Mouse (Mus musculus) intestine, postnatal 0 days (tissue): ENCODE data around the gene Ebi3. TPM values are rescaled to one million over a fixed set of nuclear protein-coding genes. Genes with fewer than 3 reads are reported as not detected.

Experiments used
- ATAC-seq: fragments of 200-750 bp; cut with Nextera tagmentation; 2 replicates; pipeline ENCODE4 v1.8.0; 2017; ENCODE audit warnings: mild to moderate bottlenecking, moderate TSS enrichment, moderate library complexity
- H3K27ac ChIP-seq: fragments of 300-500 bp; sonication (generic); 2 replicates; pipeline ENCODE4 v1.5.1; 2014; ENCODE audit warnings: mild to moderate bottlenecking, low read depth, low read length, moderate library complexity
- H3K27me3 ChIP-seq: fragments of 300-500 bp; sonication (generic); replicated peaks from 2 replicates; pipeline ENCODE4 v1.6.1; 2014; ENCODE audit warnings: low read length, mixed read lengths; ENCODE audit not compliant: control insufficient read depth, insufficient read depth
- H3K36me3 ChIP-seq: fragments of 300-500 bp; sonication (generic); 2 replicates; pipeline ENCODE4 v1.6.1; 2014; ENCODE audit warnings: mild to moderate bottlenecking, moderate library complexity; ENCODE audit not compliant: control insufficient read depth, insufficient read depth
- H3K4me1 ChIP-seq: fragments of 300-500 bp; sonication (generic); replicated peaks from 2 replicates; pipeline ENCODE4 v1.6.1; 2014; ENCODE audit warnings: antibody characterized with exemption, low read length, mixed read lengths; ENCODE audit not compliant: control insufficient read depth, insufficient read depth
- H3K4me2 ChIP-seq: fragments of 300-500 bp; sonication (generic); replicated peaks from 2 replicates; pipeline ENCODE4 v1.6.1; 2014; ENCODE audit warnings: low read depth, mild to moderate bottlenecking, moderate library complexity
- H3K4me3 ChIP-seq: fragments of 300-500 bp; sonication (generic); 2 replicates; pipeline ENCODE4 v1.5.1; 2014; ENCODE audit warnings: low read depth, low read length
- H3K9ac ChIP-seq: fragments of 300-500 bp; sonication (generic); 2 replicates; pipeline ENCODE4 v1.6.1; 2014; ENCODE audit warnings: mild to moderate bottlenecking, low read depth, low read length
- H3K9me3 ChIP-seq: fragments of 300-500 bp; sonication (generic); 2 replicates; pipeline ENCODE4 v1.6.1; 2016; ENCODE audit warnings: mixed run types; ENCODE audit not compliant: control insufficient read depth
- CTCF ChIP-seq: sonication (generic); IDR thresholded peaks from 2 replicates; pipeline ENCODE4 v1.5.1; 2016; ENCODE audit warnings: low read depth, mild to moderate bottlenecking, control low read depth, antibody characterized with exemption, moderate library complexity
- WGBS: fragments of 180-500 bp; shearing (Covaris S2); extraction: QIAGEN DNeasy Blood & Tissue Kit; methylation state at CpG from one replicate; pipeline ENCODE4 v1.1.7; 2014; 5-methylcytosine and 5-hydroxymethylcytosine counted together
- polyA plus RNA-seq: library from polyadenylated mRNA; unstranded; fragments of >200 nt; fragmentation: Nextera tagmentation; extraction: Ambion mirVana; gene quantifications from 2 replicates; pipeline ENCODE4 v1.2.1, GENCODE M21; 2015

The Ebi3 gene
- polyA plus RNA-seq, 1 experiment from 2014 or later = 1.5 TPM

- no peak overlapping the region for H3K27ac ChIP-seq
- H3K36me3 ChIP-seq = no peaks in the 10 kb centered on the region
- no peaks in the 10 kb centered on the region for H3K9me3 ChIP-seq
- no peak overlapping the region for H3K9ac ChIP-seq
- TF ChIP-seq CTCF = no peak
- WGBS = 39% methylated on average over 3 of the region's 3 CpGs
- no peaks in the 10 kb centered on the region for H3K27me3 ChIP-seq
- H3K4me2 ChIP-seq = no peak overlapping the region
- no peak overlapping the region for H3K4me3 ChIP-seq
- no peak for ATAC-seq
- no peaks in the 10 kb centered on the region for H3K4me1 ChIP-seq
These were observed 24.9 kb downstream of the Ebi3 start for GRCm38 (mm10) chr17:55977301-55977700.

GRCm38 (mm10) chr17:55986030-55986961 is 33.9 kb downstream of the Ebi3 start, which contains the start of gene Fsd1:
Gene Fsd1 (plus strand): TSS chr17:55986509.
- no peaks in the 10 kb centered on the region for H3K36me3 ChIP-seq
- ATAC-seq = no peak
- H3K27me3 ChIP-seq = peaks cover 8% of the 10 kb centered on the region
- peak within 1 kb of the TSS; percentile 49 for H3K4me2 ChIP-seq
- no peak for TF ChIP-seq CTCF
- no peak within 1 kb of the TSS for H3K9ac ChIP-seq
- no peak within 1 kb of the TSS for H3K27ac ChIP-seq
- WGBS = 8% methylated on average over 32 of the region's 35 CpGs
- H3K4me1 ChIP-seq = peaks cover 3% of the 10 kb centered on the region; the same call in 1 of the 2 replicates
- H3K9me3 ChIP-seq = no peaks in the 10 kb centered on the region
- peak within 1 kb of the TSS; percentile 21; the same call in 1 of the 2 replicates for H3K4me3 ChIP-seq

- 48% methylated on average over 8 of the region's 8 CpGs for WGBS
- ATAC-seq = peak; percentile 75
These were observed 37.9 kb downstream of the Ebi3 start for GRCm38 (mm10) chr17:55990278-55990898.

GRCm38 (mm10) chr17:55996007-55996406 is 43.6 kb downstream of the Ebi3 start:
- Histone ChIP-seq H3K36me3 (peaks cover 17% of the 10 kb centered on the region; the same call in 1 of the 2 replicates), H3K27ac (0 out of 2 replicates have a peak overlapping the region, but pooled peaks have one; percentile 11), H3K4me2 (no peak overlapping the region; the same call in 1 of the 2 replicates), H3K9ac (no peak overlapping the region), H3K4me3 (no peak overlapping the region), H3K9me3 (no peaks in the 10 kb centered on the region), H3K27me3 (no peaks in the 10 kb centered on the region), H3K4me1 (no peaks in the 10 kb centered on the region)
- WGBS = 59% methylated on average over 15 of the region's 15 CpGs
- ATAC-seq = peak; percentile 64
- TF ChIP-seq CTCF = no peak

More at GRCm38 (mm10) chr17:55990278-55990898, 37.9 kb downstream of the Ebi3 start:
- Histone ChIP-seq H3K9ac (no peak overlapping the region), H3K27ac (no peak overlapping the region), H3K4me3 (no peak overlapping the region), H3K9me3 (no peaks in the 10 kb centered on the region), H3K27me3 (peaks cover 8% of the 10 kb centered on the region), H3K36me3 (no peaks in the 10 kb centered on the region), H3K4me1 (peaks cover 3% of the 10 kb centered on the region; the same call in 1 of the 2 replicates), H3K4me2 (no peak overlapping the region)
- no peak for TF ChIP-seq CTCF

GRCm38 (mm10) chr17:55999794-56000499 is 47.5 kb downstream of the Ebi3 start:
- Histone ChIP-seq H3K4me2 (no peak overlapping the region), H3K4me1 (no peaks in the 10 kb centered on the region), H3K36me3 (peaks cover 24% of the 10 kb centered on the region), H3K4me3 (no peak overlapping the region), H3K9ac (no peak overlapping the region), H3K27ac (no peak overlapping the region), H3K9me3 (no peaks in the 10 kb centered on the region), H3K27me3 (no peaks in the 10 kb centered on the region)
- ATAC-seq = no peak
- WGBS = 34% methylated on average over 30 of the region's 30 CpGs
- peak; percentile 11; the same call in 1 of the 2 replicates for TF ChIP-seq CTCF
